Mouse (Mus musculus) midbrain, embryonic 15.5 days (tissue): Measurements from ENCODE around the gene Ppp2ca. TPM values are rescaled to one million over a fixed set of nuclear protein-coding genes. Genes with fewer than 3 reads are reported as not detected.

Experiments
- ATAC-seq: fragments of 200-750 bp; cut with Nextera tagmentation; replicated peaks from 2 replicates; pipeline ENCODE4 v1.8.0; 2017; ENCODE audit warnings: moderate TSS enrichment
- H3K27ac ChIP-seq: fragments of 300-500 bp; sonication (generic); 2 replicates; pipeline ENCODE4 v1.5.1; 2015; ENCODE audit warnings: mild to moderate bottlenecking, inconsistent platforms
- H3K27me3 ChIP-seq: fragments of 300-500 bp; sonication (generic); replicated peaks from 2 replicates; pipeline ENCODE4 v1.6.1; 2015; ENCODE audit warnings: inconsistent platforms
- H3K36me3 ChIP-seq: fragments of 300-500 bp; sonication (generic); replicated peaks from 2 replicates; pipeline ENCODE4 v1.6.1; 2015; ENCODE audit warnings: inconsistent platforms
- H3K4me1 ChIP-seq: fragments of 300-500 bp; sonication (generic); 2 replicates; pipeline ENCODE4 v1.6.1; 2015; ENCODE audit warnings: inconsistent platforms
- H3K4me2 ChIP-seq: fragments of 300-500 bp; sonication (generic); 2 replicates; pipeline ENCODE4 v1.6.1; 2015; ENCODE audit warnings: inconsistent platforms, mild to moderate bottlenecking, moderate library complexity
- H3K4me3 ChIP-seq: fragments of 300-500 bp; sonication (generic); 2 replicates; pipeline ENCODE4 v1.5.1; 2015; ENCODE audit warnings: mild to moderate bottlenecking, inconsistent platforms
- H3K9ac ChIP-seq: fragments of 300-500 bp; sonication (generic); 2 replicates; pipeline ENCODE4 v1.6.1; 2015; ENCODE audit warnings: mild to moderate bottlenecking, inconsistent platforms
- H3K9me3 ChIP-seq: fragments of 300-500 bp; sonication (generic); 2 replicates; pipeline ENCODE4 v1.6.1; 2016; ENCODE audit warnings: inconsistent platforms
- WGBS: fragments of 180-500 bp; shearing (Covaris S2); methylation state at CpG from one replicate; pipeline ENCODE4 v1.1.7; 2015; ENCODE audit warnings: mixed read lengths; 5-methylcytosine and 5-hydroxymethylcytosine counted together
- polyA plus RNA-seq: library from polyadenylated mRNA; unstranded; fragments of >200 nt; fragmentation: Nextera tagmentation; extraction: Ambion mirVana; gene quantifications from 2 replicates; pipeline ENCODE4 v1.2.1, GENCODE M21; 2015

The Ppp2ca gene
- polyA plus RNA-seq = 127 and 130 TPM in 2 replicates

GRCm38 (mm10) chr11:52098398-52098946, at the start of gene Ppp2ca:
Gene Ppp2ca (plus strand): TSS chr11:52098681.
- peak; percentile 98 for ATAC-seq
- Histone ChIP-seq H3K27me3 (no peaks in the 10 kb centered on the region), H3K27ac (peak within 1 kb of the TSS; percentile 99), H3K4me1 (peaks cover 38% of the 10 kb centered on the region), H3K36me3 (no peaks in the 10 kb centered on the region), H3K4me3 (peak within 1 kb of the TSS; percentile 96), H3K9ac (peak within 1 kb of the TSS; percentile 98), H3K9me3 (no peaks in the 10 kb centered on the region), H3K4me2 (peak within 1 kb of the TSS; percentile 89)
- under 1% methylated on average over 52 of the region's 53 CpGs for WGBS

- H3K27ac ChIP-seq = no peak overlapping the region
- 92% methylated on average over 6 of the region's 6 CpGs for WGBS
- H3K4me3 ChIP-seq = no peak overlapping the region
- no peaks in the 10 kb centered on the region for H3K27me3 ChIP-seq
- no peaks in the 10 kb centered on the region for H3K36me3 ChIP-seq
- no peak overlapping the region for H3K9ac ChIP-seq
- ATAC-seq = no peak
- no peaks in the 10 kb centered on the region for H3K9me3 ChIP-seq
- no peaks in the 10 kb centered on the region for H3K4me1 ChIP-seq
- H3K4me2 ChIP-seq = no peak overlapping the region
These were observed 45.1 kb upstream of the Ppp2ca start for GRCm38 (mm10) chr11:52053371-52053770.

DNA sequence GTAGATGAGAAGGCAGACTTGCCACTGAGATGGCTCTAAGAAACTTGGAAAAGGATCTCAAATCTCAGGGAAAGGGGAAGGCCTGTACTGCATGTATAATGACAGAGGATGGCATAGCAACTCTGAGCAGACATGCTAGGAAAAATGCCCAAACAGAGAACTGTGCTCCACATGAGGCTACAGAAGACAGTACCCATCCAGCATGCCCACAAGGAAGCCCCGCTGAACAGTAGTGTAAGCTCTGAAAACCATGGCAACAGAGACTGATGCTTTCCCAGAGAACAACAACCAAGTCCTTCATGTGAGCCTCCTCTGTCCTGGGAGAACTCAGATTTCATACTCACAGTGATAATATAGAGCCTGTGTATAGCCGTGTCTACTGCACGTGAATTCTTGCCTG, 43.8 kb upstream of the Ppp2ca start:
- H3K4me1 ChIP-seq = no peaks in the 10 kb centered on the region
- no peak overlapping the region for H3K4me2 ChIP-seq
- H3K27ac ChIP-seq = no peak overlapping the region
- WGBS = 88% methylated on average over 3 of the region's 3 CpGs
- no peaks in the 10 kb centered on the region for H3K36me3 ChIP-seq
- no peaks in the 10 kb centered on the region for H3K27me3 ChIP-seq
- H3K4me3 ChIP-seq = no peak overlapping the region
- H3K9ac ChIP-seq = no peak overlapping the region
- no peaks in the 10 kb centered on the region for H3K9me3 ChIP-seq
- no peak for ATAC-seq

DNA sequence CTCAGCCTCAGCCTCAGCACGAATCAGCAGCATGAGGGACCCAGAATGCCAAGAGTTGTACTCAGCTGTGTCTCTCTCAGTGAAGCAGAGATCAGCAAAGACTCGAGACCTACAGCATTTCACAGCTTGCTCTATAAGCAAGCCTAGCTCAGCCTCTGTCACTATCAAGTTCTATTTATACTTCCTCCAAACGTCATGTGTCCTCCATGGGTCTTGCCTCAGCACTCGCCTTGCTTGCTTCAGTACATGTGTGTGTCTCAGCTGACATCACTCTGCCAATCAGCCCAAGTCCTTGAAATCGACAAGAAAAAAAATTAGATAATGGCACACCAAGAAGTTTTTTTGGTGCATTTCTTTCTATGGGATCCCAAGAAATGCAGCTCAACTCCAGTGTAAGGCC, 42.3 kb upstream of the Ppp2ca start:
- Histone ChIP-seq H3K27ac (no peak overlapping the region), H3K9me3 (no peaks in the 10 kb centered on the region), H3K9ac (no peak overlapping the region), H3K27me3 (no peaks in the 10 kb centered on the region), H3K36me3 (no peaks in the 10 kb centered on the region), H3K4me2 (no peak overlapping the region), H3K4me3 (no peak overlapping the region), H3K4me1 (no peaks in the 10 kb centered on the region)
- 89% methylated on average over 5 of the region's 5 CpGs for WGBS
- ATAC-seq = no peak

- Histone ChIP-seq H3K9me3 (no peaks in the 10 kb centered on the region), H3K9ac (no peak overlapping the region), H3K27me3 (no peaks in the 10 kb centered on the region), H3K36me3 (no peaks in the 10 kb centered on the region), H3K27ac (no peak overlapping the region), H3K4me1 (no peaks in the 10 kb centered on the region), H3K4me2 (no peak overlapping the region), H3K4me3 (no peak overlapping the region)
- 74% methylated on average over 5 of the region's 5 CpGs for WGBS
- no peak for ATAC-seq
These were observed 39.5 kb upstream of the Ppp2ca start for GRCm38 (mm10) chr11:52059001-52059400.

GRCm38 (mm10) chr11:52060315-52060714, 38.2 kb upstream of the Ppp2ca start:
- Histone ChIP-seq H3K4me2 (no peak overlapping the region), H3K9me3 (no peaks in the 10 kb centered on the region), H3K27me3 (no peaks in the 10 kb centered on the region), H3K4me1 (no peaks in the 10 kb centered on the region), H3K36me3 (no peaks in the 10 kb centered on the region), H3K4me3 (no peak overlapping the region), H3K27ac (no peak overlapping the region), H3K9ac (no peak overlapping the region)
- ATAC-seq = no peak
- WGBS = 92% methylated on average over 4 of the region's 4 CpGs

DNA sequence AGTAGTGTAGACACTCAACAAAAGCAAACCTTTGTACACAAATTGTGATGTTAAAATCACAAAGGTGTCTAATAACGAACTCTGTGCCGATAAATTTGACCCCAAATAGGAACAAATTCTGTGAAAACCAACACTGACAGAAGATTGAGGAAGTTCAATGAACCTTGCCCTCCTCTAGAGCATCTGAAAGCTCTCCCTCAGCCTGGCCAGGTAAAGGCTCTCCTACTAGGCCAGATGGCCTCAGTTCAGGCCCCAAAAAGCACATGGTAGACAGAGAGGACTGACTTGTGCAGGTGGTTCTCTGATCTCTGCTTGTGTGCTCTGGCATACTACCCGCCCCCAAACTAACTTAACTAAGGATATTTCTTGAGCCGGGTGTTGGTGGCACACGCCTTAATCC, 36.1 kb upstream of the Ppp2ca start:
- Histone ChIP-seq H3K4me2 (no peak overlapping the region), H3K27ac (no peak overlapping the region), H3K36me3 (no peaks in the 10 kb centered on the region), H3K9ac (no peak overlapping the region), H3K9me3 (no peaks in the 10 kb centered on the region), H3K4me3 (no peak overlapping the region), H3K27me3 (no peaks in the 10 kb centered on the region), H3K4me1 (no peaks in the 10 kb centered on the region)
- no peak for ATAC-seq
- WGBS = 94% methylated on average over 5 of the region's 5 CpGs

DNA sequence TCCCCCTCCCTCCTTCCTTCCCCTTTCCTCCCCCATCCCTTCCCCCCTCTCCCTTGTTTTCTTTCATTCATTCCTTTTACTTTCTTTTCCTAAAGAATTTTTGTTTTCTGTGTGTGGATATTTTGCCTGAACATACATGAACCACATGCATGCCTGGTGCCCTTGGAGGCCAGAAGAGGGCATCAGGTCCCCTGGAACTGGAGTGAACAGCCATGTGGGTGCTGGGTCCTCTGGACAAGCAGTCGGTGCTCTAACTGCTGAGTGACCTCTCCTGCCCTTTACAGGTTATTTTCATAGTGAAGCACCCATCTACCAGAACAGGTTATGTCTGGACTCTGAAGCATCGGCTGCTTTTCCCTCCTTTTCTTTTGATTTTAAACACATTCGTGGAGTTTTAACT, 34.1 kb upstream of the Ppp2ca start:
- ATAC-seq = no peak
- no peak overlapping the region for H3K4me3 ChIP-seq
- no peak overlapping the region for H3K9ac ChIP-seq
- no peaks in the 10 kb centered on the region for H3K9me3 ChIP-seq
- H3K4me1 ChIP-seq = no peaks in the 10 kb centered on the region
- H3K36me3 ChIP-seq = no peaks in the 10 kb centered on the region
- no peak overlapping the region for H3K27ac ChIP-seq
- H3K27me3 ChIP-seq = no peaks in the 10 kb centered on the region
- H3K4me2 ChIP-seq = no peak overlapping the region
- 46% methylated on average over 3 of the region's 3 CpGs for whole genome bisulfite sequencing

DNA sequence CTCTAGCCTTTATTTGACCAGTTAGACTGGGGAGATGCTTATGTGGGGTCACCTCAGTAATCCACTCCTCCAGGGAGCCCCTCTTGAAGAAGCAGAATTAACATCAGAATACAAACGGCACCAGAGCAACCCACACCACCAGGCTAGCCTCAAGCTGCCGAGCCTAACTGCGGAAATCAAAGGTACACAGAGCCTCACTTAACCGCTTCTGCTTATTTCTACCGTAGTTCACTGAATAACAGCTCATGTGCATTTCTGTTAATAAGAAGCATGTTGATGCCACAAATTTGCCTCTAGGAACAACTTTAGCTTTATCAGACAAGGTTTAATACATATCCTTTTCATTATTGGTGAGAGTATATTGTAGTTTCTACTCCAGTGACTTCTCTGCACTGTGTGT, 32.6 kb upstream of the Ppp2ca start:
- no peak for ATAC-seq
- Histone ChIP-seq H3K9ac (no peak overlapping the region), H3K4me2 (no peak overlapping the region), H3K27ac (no peak overlapping the region), H3K9me3 (no peaks in the 10 kb centered on the region), H3K4me1 (no peaks in the 10 kb centered on the region), H3K4me3 (no peak overlapping the region), H3K27me3 (no peaks in the 10 kb centered on the region), H3K36me3 (no peaks in the 10 kb centered on the region)
- 12% methylated on average over 5 of the region's 5 CpGs for WGBS

- 88% methylated on average over 10 of the region's 10 CpGs for WGBS
- H3K4me3 ChIP-seq = no peak overlapping the region
- no peak overlapping the region for H3K27ac ChIP-seq
- no peaks in the 10 kb centered on the region for H3K36me3 ChIP-seq
- H3K9me3 ChIP-seq = no peaks in the 10 kb centered on the region
- no peaks in the 10 kb centered on the region for H3K27me3 ChIP-seq
- H3K4me1 ChIP-seq = no peaks in the 10 kb centered on the region
- ATAC-seq = no peak
- no peak overlapping the region for H3K4me2 ChIP-seq
- no peak overlapping the region for H3K9ac ChIP-seq
These were observed 26.7 kb upstream of the Ppp2ca start for GRCm38 (mm10) chr11:52071768-52072167.

GRCm38 (mm10) chr11:52073528-52074170, 24.8 kb upstream of the Ppp2ca start:
- 85% methylated on average over 8 of the region's 8 CpGs for WGBS
- H3K36me3 ChIP-seq = no peaks in the 10 kb centered on the region

DNA sequence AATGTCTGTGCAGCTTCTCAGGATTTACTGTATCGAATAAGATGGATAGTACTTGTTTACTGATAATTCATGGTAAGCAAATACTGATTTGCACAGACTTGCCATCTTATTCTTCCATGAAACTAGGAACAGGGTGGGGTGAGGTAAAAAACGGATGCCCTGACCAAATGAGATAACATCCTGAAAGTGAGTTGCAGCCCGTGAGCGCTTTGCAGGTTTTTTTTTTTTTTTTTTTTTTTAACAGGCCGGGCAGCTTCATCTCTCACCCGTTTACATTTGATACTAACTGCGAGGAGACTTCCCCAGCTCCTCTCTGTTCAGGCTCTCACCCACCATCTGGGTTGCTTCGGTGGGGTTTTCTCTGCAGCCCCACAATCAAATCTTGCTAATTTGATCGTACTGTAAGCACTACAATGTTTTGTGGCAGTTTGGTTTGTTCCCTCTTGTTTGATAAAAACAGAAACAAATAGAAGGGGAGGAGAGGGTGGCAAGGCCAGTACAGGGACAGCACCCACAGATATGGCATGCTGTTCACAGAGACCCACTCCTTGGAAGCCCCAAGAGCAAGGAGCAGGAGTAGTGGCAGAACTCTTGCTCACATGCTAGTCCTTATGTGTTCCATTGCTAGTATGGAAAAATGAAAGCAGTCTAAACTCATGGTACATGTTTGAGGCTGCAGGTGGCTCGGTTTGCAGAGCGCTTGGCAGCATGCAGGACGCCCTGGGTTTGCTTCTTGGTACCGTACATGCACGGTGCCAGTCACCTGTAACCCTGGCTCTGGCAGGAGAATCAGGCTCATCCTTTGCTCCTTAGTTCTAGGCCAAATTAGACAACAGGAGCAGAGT, 23.6 kb upstream of the Ppp2ca start:
- Histone ChIP-seq H3K9me3 (no peaks in the 10 kb centered on the region), H3K27ac (no peak overlapping the region), H3K4me2 (no peak overlapping the region), H3K36me3 (no peaks in the 10 kb centered on the region), H3K27me3 (no peaks in the 10 kb centered on the region), H3K4me1 (peaks cover under 1% of the 10 kb centered on the region), H3K4me3 (no peak overlapping the region), H3K9ac (no peak overlapping the region)
- no peak for ATAC-seq
- 77% methylated on average over 14 of the region's 14 CpGs for WGBS

More at GRCm38 (mm10) chr11:52073528-52074170, 24.8 kb upstream of the Ppp2ca start:
- Histone ChIP-seq H3K27me3 (no peaks in the 10 kb centered on the region), H3K9me3 (no peaks in the 10 kb centered on the region), H3K27ac (no peak overlapping the region), H3K9ac (no peak overlapping the region), H3K4me3 (no peak overlapping the region), H3K4me2 (no peak overlapping the region), H3K4me1 (no peaks in the 10 kb centered on the region)
- ATAC-seq = no peak
